Mouse (Mus musculus): ENCODE measurements around the gene Tmem150a. TPM values are rescaled to one million over a fixed set of nuclear protein-coding genes. Genes with fewer than 3 reads are reported as not detected.

Gene Tmem150a
- polyA plus RNA-seq, 1 experiment from 2014 or later: 7.7 TPM

DNA sequence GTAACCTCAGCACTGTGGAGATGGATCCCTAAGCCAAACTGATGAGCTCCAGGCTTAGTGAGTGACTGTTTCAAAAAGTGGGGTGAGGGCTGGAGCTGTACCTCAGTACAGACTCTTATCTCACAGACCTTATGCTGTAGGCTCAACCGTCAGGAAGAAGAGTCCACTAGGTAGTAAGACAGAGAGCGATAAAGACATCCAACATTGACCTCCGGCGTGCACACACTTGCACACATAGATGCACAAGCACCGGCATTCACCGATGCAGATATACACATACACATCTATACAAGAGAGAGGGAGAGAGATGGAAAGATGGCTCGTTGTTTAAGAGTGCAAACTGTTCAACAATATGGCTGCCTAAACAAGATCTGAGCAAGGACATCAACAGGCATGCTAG, 28.7 kb downstream of the Tmem150a start:
- no peak for ATAC-seq (ENCODE audit: low FRiP score, low TSS enrichment)
- no peak overlapping the region for H3K4me2 ChIP-seq (replicated peaks; ENCODE audit: low read depth)

DNA sequence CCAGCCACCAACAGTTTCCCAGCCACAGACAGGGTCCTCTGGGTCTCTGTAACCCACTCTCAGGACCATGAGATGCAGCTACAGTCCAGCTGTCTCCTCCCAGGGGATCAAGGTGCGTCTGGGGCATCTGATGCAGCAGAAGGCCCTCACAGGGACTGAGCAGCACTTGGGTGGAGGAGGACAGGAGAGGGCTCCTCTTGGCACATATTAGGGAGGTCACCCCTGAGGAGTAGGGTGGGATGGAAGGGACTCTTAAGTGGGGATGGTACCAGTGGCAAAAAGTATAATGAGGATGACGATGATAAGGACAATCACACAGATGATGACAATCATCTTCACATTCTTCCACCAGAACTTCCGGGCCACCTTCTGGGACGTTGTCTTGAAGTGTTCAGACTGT, 30.0 kb downstream of the Tmem150a start:
- TF ChIP-seq CTCF (IDR thresholded peaks at IDR 0.05; ENCODE audit: low read depth): no peak
- no peak for TF ChIP-seq EP300 (optimal IDR thresholded peaks at IDR 0.05)
- no peaks in the 10 kb centered on the region for H3K9me3 ChIP-seq (ENCODE audit: control insufficient read depth, low read length)
- no peak overlapping the region for H3K27ac ChIP-seq (replicated peaks)
- no peak overlapping the region for H3K4me3 ChIP-seq (ENCODE audit: low read depth, low read length)
- no peak overlapping the region for H3K9ac ChIP-seq (ENCODE audit: low read length)
- H3K27me3 ChIP-seq (ENCODE audit: control insufficient read depth, insufficient read depth, low read length): no peaks in the 10 kb centered on the region
- WGBS: 80% methylated on average over 4 of the region's 4 CpGs
- H3K4me2 ChIP-seq (replicated peaks; ENCODE audit: low read depth): no peak overlapping the region
- ATAC-seq (ENCODE audit: low FRiP score, low TSS enrichment): no peak
- no peak for DNase-seq (ENCODE audit: low spot score)
- peaks cover 6% of the 10 kb centered on the region; the same call in 1 of the 2 replicates for H3K36me3 ChIP-seq (ENCODE audit: control insufficient read depth, insufficient read depth, low read length)
- peaks cover 7% of the 10 kb centered on the region; the same call in 1 of the 2 replicates for H3K4me1 ChIP-seq (replicated peaks; ENCODE audit: control insufficient read depth, insufficient read depth)

More for the DNA sequence above, 28.7 kb downstream of the Tmem150a start:
- no peaks in the 10 kb centered on the region for H3K9me3 ChIP-seq (ENCODE audit: control insufficient read depth, low read length)
- H3K27ac ChIP-seq (replicated peaks): no peak overlapping the region
- TF ChIP-seq CTCF (IDR thresholded peaks at IDR 0.05; ENCODE audit: low read depth) (no peak), EP300 (optimal IDR thresholded peaks at IDR 0.05) (no peak)
- no peaks in the 10 kb centered on the region for H3K27me3 ChIP-seq (ENCODE audit: control insufficient read depth, insufficient read depth, low read length)
- H3K4me1 ChIP-seq (replicated peaks; ENCODE audit: control insufficient read depth, insufficient read depth): peaks cover 5% of the 10 kb centered on the region; the same call in 1 of the 2 replicates
- no peak overlapping the region for H3K4me3 ChIP-seq (ENCODE audit: low read depth, low read length)
- H3K9ac ChIP-seq (ENCODE audit: low read length): no peak overlapping the region
- H3K36me3 ChIP-seq (ENCODE audit: control insufficient read depth, insufficient read depth, low read length): peaks cover 6% of the 10 kb centered on the region; the same call in 1 of the 2 replicates
- WGBS: 89% methylated on average over 7 of the region's 7 CpGs
- DNase-seq (ENCODE audit: low spot score): no peak

DNA sequence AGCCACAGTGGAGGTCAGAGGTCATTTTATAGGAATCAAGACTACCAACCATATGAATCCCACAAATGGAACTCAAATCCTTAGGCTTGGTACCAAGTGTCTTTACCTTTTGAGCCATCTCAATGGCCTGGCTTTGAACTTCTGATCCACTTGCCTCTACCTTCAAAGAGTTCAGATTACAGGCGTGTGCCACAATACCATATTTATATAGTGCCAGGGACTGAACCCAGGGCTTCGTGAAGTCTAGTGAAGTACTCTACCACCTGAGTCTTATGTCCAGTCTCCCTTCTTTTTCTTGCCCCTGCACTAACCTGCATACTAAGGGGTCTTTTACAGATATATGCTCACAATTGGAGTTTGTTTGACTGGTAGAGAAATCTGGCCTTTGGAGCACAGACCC, 31.3 kb downstream of the Tmem150a start:
- H3K4me1 ChIP-seq (replicated peaks; ENCODE audit: control insufficient read depth, insufficient read depth): peaks cover 9% of the 10 kb centered on the region; the same call in 1 of the 2 replicates
- H3K9ac ChIP-seq (ENCODE audit: low read length): no peak overlapping the region
- DNase-seq (ENCODE audit: low spot score) (no peak), ATAC-seq (ENCODE audit: low FRiP score, low TSS enrichment) (no peak)
- no peak overlapping the region for H3K4me2 ChIP-seq (replicated peaks; ENCODE audit: low read depth)
- H3K36me3 ChIP-seq (ENCODE audit: control insufficient read depth, insufficient read depth, low read length): peaks cover 6% of the 10 kb centered on the region; the same call in 1 of the 2 replicates
- H3K9me3 ChIP-seq (ENCODE audit: control insufficient read depth, low read length): no peaks in the 10 kb centered on the region
- H3K27me3 ChIP-seq (ENCODE audit: control insufficient read depth, insufficient read depth, low read length): no peaks in the 10 kb centered on the region
- no peak overlapping the region for H3K27ac ChIP-seq (replicated peaks)
- WGBS: 90% methylated on average over 2 of the region's 2 CpGs
- TF ChIP-seq EP300 (optimal IDR thresholded peaks at IDR 0.05): no peak
- TF ChIP-seq CTCF (IDR thresholded peaks at IDR 0.05; ENCODE audit: low read depth): no peak
- no peak overlapping the region for H3K4me3 ChIP-seq (ENCODE audit: low read depth, low read length)

DNA sequence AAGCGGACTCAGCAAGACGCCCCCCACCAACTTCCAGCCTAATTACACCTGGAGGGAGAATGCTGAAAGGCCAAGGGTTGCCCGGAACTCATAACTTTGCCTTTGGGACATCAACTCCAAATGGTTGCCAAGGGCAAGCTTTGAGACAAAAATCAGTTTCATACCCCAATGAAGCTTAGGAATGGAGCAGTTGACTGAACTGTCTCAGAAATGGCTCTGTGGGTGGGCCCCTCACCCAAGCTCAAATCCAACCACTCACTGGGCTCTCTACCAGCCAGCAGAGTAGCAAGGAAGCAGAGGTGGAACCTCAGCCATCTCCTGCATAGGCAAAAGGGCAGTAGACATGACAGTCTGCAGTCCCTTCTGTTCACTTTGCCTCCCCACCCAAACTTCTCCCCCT, 32.6 kb downstream of the Tmem150a start:
- no peaks in the 10 kb centered on the region for H3K27me3 ChIP-seq (ENCODE audit: control insufficient read depth, insufficient read depth, low read length)
- no peak overlapping the region for H3K4me2 ChIP-seq (replicated peaks; ENCODE audit: low read depth)
- WGBS: 86% methylated on average over 3 of the region's 3 CpGs
- H3K4me1 ChIP-seq (replicated peaks; ENCODE audit: control insufficient read depth, insufficient read depth): peaks cover 9% of the 10 kb centered on the region; the same call in 1 of the 2 replicates
- no peaks in the 10 kb centered on the region for H3K9me3 ChIP-seq (ENCODE audit: control insufficient read depth, low read length)
- no peak overlapping the region for H3K9ac ChIP-seq (ENCODE audit: low read length)
- H3K36me3 ChIP-seq (ENCODE audit: control insufficient read depth, insufficient read depth, low read length): peaks cover 6% of the 10 kb centered on the region; the same call in 1 of the 2 replicates
- DNase-seq (ENCODE audit: low spot score) (no peak), ATAC-seq (ENCODE audit: low FRiP score, low TSS enrichment) (no peak)
- no peak overlapping the region for H3K4me3 ChIP-seq (ENCODE audit: low read depth, low read length)
- TF ChIP-seq CTCF (IDR thresholded peaks at IDR 0.05; ENCODE audit: low read depth) (no peak), EP300 (optimal IDR thresholded peaks at IDR 0.05) (no peak)
- no peak overlapping the region for H3K27ac ChIP-seq (replicated peaks)

DNA sequence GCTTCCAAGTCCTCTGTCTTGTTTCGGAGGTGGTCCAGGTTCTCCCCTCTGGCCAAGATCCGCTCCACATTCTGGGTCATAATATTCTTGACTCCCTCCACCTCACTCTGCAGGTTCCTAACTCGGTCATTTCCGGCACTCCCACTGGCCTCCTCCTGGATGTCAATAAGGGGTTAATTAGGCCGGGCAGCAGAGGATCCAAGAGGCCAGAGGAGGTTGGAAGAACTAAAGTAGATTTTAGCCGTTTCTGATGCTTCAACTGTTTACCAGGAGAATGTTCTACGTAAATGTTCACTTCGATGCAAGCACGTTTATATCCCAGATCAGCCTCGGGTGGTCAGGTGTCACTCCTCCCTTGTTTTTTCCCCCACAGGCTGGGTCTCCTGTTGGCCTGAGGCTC, 33.0 kb downstream of the Tmem150a start:
- H3K9ac ChIP-seq (ENCODE audit: low read length): no peak overlapping the region
- no peaks in the 10 kb centered on the region for H3K9me3 ChIP-seq (ENCODE audit: control insufficient read depth, low read length)
- ATAC-seq (ENCODE audit: low FRiP score, low TSS enrichment) (no peak), DNase-seq (ENCODE audit: low spot score) (no peak)
- WGBS: 58% methylated on average over 10 of the region's 10 CpGs
- no peak overlapping the region for H3K27ac ChIP-seq (replicated peaks)
- H3K27me3 ChIP-seq (ENCODE audit: control insufficient read depth, insufficient read depth, low read length): no peaks in the 10 kb centered on the region
- H3K4me1 ChIP-seq (replicated peaks; ENCODE audit: control insufficient read depth, insufficient read depth): peaks cover 9% of the 10 kb centered on the region; the same call in 1 of the 2 replicates
- no peak for TF ChIP-seq EP300 (optimal IDR thresholded peaks at IDR 0.05)
- no peak for TF ChIP-seq CTCF (IDR thresholded peaks at IDR 0.05; ENCODE audit: low read depth)
- no peak overlapping the region for H3K4me3 ChIP-seq (ENCODE audit: low read depth, low read length)
- H3K4me2 ChIP-seq (replicated peaks; ENCODE audit: low read depth): 0 out of 2 replicates have a peak overlapping the region, but pooled peaks have one; percentile 69
- peaks cover 6% of the 10 kb centered on the region; the same call in 1 of the 2 replicates for H3K36me3 ChIP-seq (ENCODE audit: control insufficient read depth, insufficient read depth, low read length)

DNA sequence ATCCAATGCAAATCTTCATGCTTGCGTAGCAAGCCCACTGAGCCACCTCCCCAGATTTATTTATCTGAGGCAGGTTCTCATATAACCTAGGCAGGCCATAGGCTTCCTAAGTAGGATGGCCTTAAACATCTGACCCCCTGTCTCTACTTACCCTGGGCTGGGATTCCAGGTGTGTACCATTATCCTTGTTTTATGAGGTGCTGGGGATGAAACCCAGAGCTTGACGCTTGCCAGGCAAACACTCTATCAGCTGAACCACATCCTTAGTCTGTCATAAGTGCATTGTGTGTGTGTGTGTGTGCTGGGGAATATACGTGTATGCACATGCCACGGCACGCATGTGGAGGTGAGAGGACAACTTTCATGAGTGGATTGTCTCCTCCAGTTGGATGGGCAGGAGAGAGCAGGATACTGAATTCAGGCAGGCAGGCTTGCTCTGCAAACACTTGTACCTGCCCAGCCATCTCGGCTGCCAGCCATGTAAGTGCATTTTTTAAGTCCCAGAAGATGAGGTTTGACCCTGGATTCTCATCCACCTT, 33.6 kb downstream of the Tmem150a start:
- Histone ChIP-seq H3K36me3 (ENCODE audit: control insufficient read depth, insufficient read depth, low read length) (peaks cover 6% of the 10 kb centered on the region; the same call in 1 of the 2 replicates), H3K4me2 (replicated peaks; ENCODE audit: low read depth) (peak overlapping the region; percentile 69), H3K4me1 (replicated peaks; ENCODE audit: control insufficient read depth, insufficient read depth) (peaks cover 9% of the 10 kb centered on the region; the same call in 1 of the 2 replicates), H3K9ac (ENCODE audit: low read length) (peak overlapping the region; percentile 80), H3K27me3 (ENCODE audit: control insufficient read depth, insufficient read depth, low read length) (no peaks in the 10 kb centered on the region), H3K9me3 (ENCODE audit: control insufficient read depth, low read length) (no peaks in the 10 kb centered on the region), H3K27ac (replicated peaks) (peak overlapping the region; percentile 99), H3K4me3 (ENCODE audit: low read depth, low read length) (peak overlapping the region; percentile 63)
- DNase-seq (ENCODE audit: low spot score): no peak
- ATAC-seq (ENCODE audit: low FRiP score, low TSS enrichment): no peak
- WGBS: 62% methylated on average over 6 of the region's 6 CpGs
- no peak for TF ChIP-seq EP300 (optimal IDR thresholded peaks at IDR 0.05)
- no peak for TF ChIP-seq CTCF (IDR thresholded peaks at IDR 0.05; ENCODE audit: low read depth)
